Mouse (Mus musculus): Measurements from ENCODE around the gene Scly.

Gene Scly

GRCm38 (mm10) chr1:91301206-91301920, 3.2 kb downstream of the Scly start:
- DNase-seq = no peak

- no peak for DNase-seq
These were observed 3.9 kb downstream of the Scly start for GRCm38 (mm10) chr1:91302021-91302420.

GRCm38 (mm10) chr1:91304621-91305020, 6.5 kb downstream of the Scly start:
- DNase-seq = no peak

GRCm38 (mm10) chr1:91309366-91310085, 11.4 kb downstream of the Scly start:
- no peak for DNase-seq

- DNase-seq = no peak
These were observed 14.1 kb downstream of the Scly start for GRCm38 (mm10) chr1:91312273-91312672.

- DNase-seq = no peak
These were observed 15.1 kb downstream of the Scly start for GRCm38 (mm10) chr1:91313251-91313650.

- no peak for DNase-seq
These were observed 19.5 kb downstream of the Scly start for GRCm38 (mm10) chr1:91317656-91318055.

GRCm38 (mm10) chr1:91321760-91322438, 23.8 kb downstream of the Scly start, which contains the start of gene Espnl:
TSS of gene Espnl (plus strand) at chr1:91322075.
- no peak for DNase-seq

- no peak for DNase-seq
These were observed 26.5 kb downstream of the Scly start for GRCm38 (mm10) chr1:91324646-91325045.

GRCm38 (mm10) chr1:91325488-91326042, 27.4 kb downstream of the Scly start:
- DNase-seq = no peak

GRCm38 (mm10) chr1:91332102-91332501, 34.0 kb downstream of the Scly start:
- no peak for DNase-seq

- DNase-seq = no peak
These were observed 35.4 kb downstream of the Scly start for GRCm38 (mm10) chr1:91333582-91333981.

- DNase-seq = no peak
These were observed 39.2 kb downstream of the Scly start for GRCm38 (mm10) chr1:91337355-91337754.

GRCm38 (mm10) chr1:91344001-91344400, 45.9 kb downstream of the Scly start:
- DNase-seq = peak; percentile 50

GRCm38 (mm10) chr1:91344921-91345685, 47.0 kb downstream of the Scly start:
- DNase-seq = no peak

- DNase-seq = peak; percentile 35
These were observed 48.8 kb downstream of the Scly start for GRCm38 (mm10) chr1:91346892-91347291.

- no peak for DNase-seq
These were observed 52.7 kb downstream of the Scly start, which contains the start of gene Klhl30 for GRCm38 (mm10) chr1:91350841-91351240. TSS of gene Klhl30 (plus strand) at chr1:91351016.

- no peak for DNase-seq
These were observed 53.1 kb downstream of the Scly start for GRCm38 (mm10) chr1:91351249-91351648.

- DNase-seq = no peak
These were observed 54.1 kb downstream of the Scly start for GRCm38 (mm10) chr1:91352277-91352676.

GRCm38 (mm10) chr1:91356105-91356504, 58.0 kb downstream of the Scly start:
- no peak for DNase-seq

GRCm38 (mm10) chr1:91362113-91362512, 64.0 kb downstream of the Scly start:
- no peak for DNase-seq

GRCm38 (mm10) chr1:91364822-91365644, 66.9 kb downstream of the Scly start:
- no peak for DNase-seq
